Mouse (Mus musculus): ENCODE measurements around the gene Anxa4. TPM values are rescaled to one million over a fixed set of nuclear protein-coding genes. Genes with fewer than 3 reads are reported as not detected.

Anxa4 gene
- polyA plus RNA-seq, 1 experiment: 27.8 TPM

GRCm38 (mm10) chr6:86702577-86702976 is 90.8 kb downstream of the Anxa4 start:
- TF ChIP-seq POLR2A (IDR thresholded peaks at IDR 0.05; ENCODE audit: control insufficient read depth, extremely low read depth, insufficient read depth, low read length, poor library complexity) (no peak), CTCF (IDR thresholded peaks at IDR 0.05; ENCODE audit: borderline replicate concordance, control insufficient read depth, extremely low read depth, insufficient read depth, low read length, poor library complexity) (no peak)
- Histone ChIP-seq H3K36me3 (ENCODE audit: control insufficient read depth, insufficient read depth, low read length) (peaks cover 60% of the 10 kb centered on the region), H3K27me3 (ENCODE audit: control insufficient read depth, insufficient read depth, low read length) (no peaks in the 10 kb centered on the region), H3K4me1 (replicated peaks; ENCODE audit: control insufficient read depth, insufficient read depth, low read length) (no peaks in the 10 kb centered on the region), H3K27ac (ENCODE audit: control insufficient read depth, insufficient read depth, low read length) (no peak overlapping the region), H3K4me3 (ENCODE audit: control insufficient read depth, insufficient read depth, low read length) (no peak overlapping the region)
- 95% methylated on average over 9 of the region's 9 CpGs for WGBS
- DNase-seq: no peak

GRCm38 (mm10) chr6:86697903-86698302 is 95.5 kb downstream of the Anxa4 start:
- no peak for DNase-seq
- WGBS: 46% methylated on average over 6 of the region's 6 CpGs
- no peaks in the 10 kb centered on the region for H3K27me3 ChIP-seq (ENCODE audit: control insufficient read depth, insufficient read depth, low read length)
- H3K36me3 ChIP-seq (ENCODE audit: control insufficient read depth, insufficient read depth, low read length): peaks cover 58% of the 10 kb centered on the region
- TF ChIP-seq POLR2A (IDR thresholded peaks at IDR 0.05; ENCODE audit: control insufficient read depth, extremely low read depth, insufficient read depth, low read length, poor library complexity) (no peak), CTCF (IDR thresholded peaks at IDR 0.05; ENCODE audit: borderline replicate concordance, control insufficient read depth, extremely low read depth, insufficient read depth, low read length, poor library complexity) (no peak)
- no peaks in the 10 kb centered on the region for H3K4me1 ChIP-seq (replicated peaks; ENCODE audit: control insufficient read depth, insufficient read depth, low read length)
- H3K4me3 ChIP-seq (ENCODE audit: control insufficient read depth, insufficient read depth, low read length): no peak overlapping the region
- H3K27ac ChIP-seq (ENCODE audit: control insufficient read depth, insufficient read depth, low read length): no peak overlapping the region

- no peaks in the 10 kb centered on the region for H3K4me1 ChIP-seq (replicated peaks; ENCODE audit: control insufficient read depth, insufficient read depth, low read length)
- peaks cover 50% of the 10 kb centered on the region for H3K36me3 ChIP-seq (ENCODE audit: control insufficient read depth, insufficient read depth, low read length)
- H3K27me3 ChIP-seq (ENCODE audit: control insufficient read depth, insufficient read depth, low read length): no peaks in the 10 kb centered on the region
- WGBS: 93% methylated on average over 10 of the region's 10 CpGs
- TF ChIP-seq POLR2A (IDR thresholded peaks at IDR 0.05; ENCODE audit: control insufficient read depth, extremely low read depth, insufficient read depth, low read length, poor library complexity) (no peak), CTCF (IDR thresholded peaks at IDR 0.05; ENCODE audit: borderline replicate concordance, control insufficient read depth, extremely low read depth, insufficient read depth, low read length, poor library complexity) (no peak)
- DNase-seq: no peak
- H3K4me3 ChIP-seq (ENCODE audit: control insufficient read depth, insufficient read depth, low read length): no peak overlapping the region
- H3K27ac ChIP-seq (ENCODE audit: control insufficient read depth, insufficient read depth, low read length): no peak overlapping the region
Measured at GRCm38 (mm10) chr6:86696213-86696612, 97.2 kb downstream of the Anxa4 start.

- H3K4me3 ChIP-seq (ENCODE audit: control insufficient read depth, insufficient read depth, low read length): no peak overlapping the region
- no peak for TF ChIP-seq POLR2A (IDR thresholded peaks at IDR 0.05; ENCODE audit: control insufficient read depth, extremely low read depth, insufficient read depth, low read length, poor library complexity)
- TF ChIP-seq CTCF (IDR thresholded peaks at IDR 0.05; ENCODE audit: borderline replicate concordance, control insufficient read depth, extremely low read depth, insufficient read depth, low read length, poor library complexity): peak; percentile 25; the same call in 1 of the 2 replicates
- H3K4me1 ChIP-seq (replicated peaks; ENCODE audit: control insufficient read depth, insufficient read depth, low read length): no peaks in the 10 kb centered on the region
- peaks cover 47% of the 10 kb centered on the region for H3K36me3 ChIP-seq (ENCODE audit: control insufficient read depth, insufficient read depth, low read length)
- peak; percentile 67 for DNase-seq
- H3K27ac ChIP-seq (ENCODE audit: control insufficient read depth, insufficient read depth, low read length): no peak overlapping the region
- H3K27me3 ChIP-seq (ENCODE audit: control insufficient read depth, insufficient read depth, low read length): no peaks in the 10 kb centered on the region
Measured at GRCm38 (mm10) chr6:86694465-86694864, 98.9 kb downstream of the Anxa4 start.

- WGBS: 95% methylated on average over 3 of the region's 3 CpGs
- Histone ChIP-seq H3K4me1 (replicated peaks; ENCODE audit: control insufficient read depth, insufficient read depth, low read length) (0 out of 2 replicates have a peak, but pooled peaks cover 1% of the 10 kb centered on the region), H3K4me3 (ENCODE audit: control insufficient read depth, insufficient read depth, low read length) (no peak overlapping the region), H3K27me3 (ENCODE audit: control insufficient read depth, insufficient read depth, low read length) (no peaks in the 10 kb centered on the region), H3K27ac (ENCODE audit: control insufficient read depth, insufficient read depth, low read length) (no peak overlapping the region), H3K36me3 (ENCODE audit: control insufficient read depth, insufficient read depth, low read length) (peaks cover 17% of the 10 kb centered on the region)
- DNase-seq: no peak
- TF ChIP-seq CTCF (IDR thresholded peaks at IDR 0.05; ENCODE audit: borderline replicate concordance, control insufficient read depth, extremely low read depth, insufficient read depth, low read length, poor library complexity): no peak
- no peak for TF ChIP-seq POLR2A (IDR thresholded peaks at IDR 0.05; ENCODE audit: control insufficient read depth, extremely low read depth, insufficient read depth, low read length, poor library complexity)
Measured at GRCm38 (mm10) chr6:86689671-86690070, 103.7 kb downstream of the Anxa4 start.

GRCm38 (mm10) chr6:86686971-86687370 is 106.4 kb downstream of the Anxa4 start:
- Histone ChIP-seq H3K4me3 (ENCODE audit: control insufficient read depth, insufficient read depth, low read length) (no peak overlapping the region), H3K27me3 (ENCODE audit: control insufficient read depth, insufficient read depth, low read length) (no peaks in the 10 kb centered on the region), H3K27ac (ENCODE audit: control insufficient read depth, insufficient read depth, low read length) (no peak overlapping the region), H3K4me1 (replicated peaks; ENCODE audit: control insufficient read depth, insufficient read depth, low read length) (0 out of 2 replicates have a peak, but pooled peaks cover 4% of the 10 kb centered on the region), H3K36me3 (ENCODE audit: control insufficient read depth, insufficient read depth, low read length) (peaks cover 19% of the 10 kb centered on the region)
- DNase-seq: no peak
- no peak for TF ChIP-seq POLR2A (IDR thresholded peaks at IDR 0.05; ENCODE audit: control insufficient read depth, extremely low read depth, insufficient read depth, low read length, poor library complexity)
- no peak for TF ChIP-seq CTCF (IDR thresholded peaks at IDR 0.05; ENCODE audit: borderline replicate concordance, control insufficient read depth, extremely low read depth, insufficient read depth, low read length, poor library complexity)
- WGBS: 89% methylated on average over 1 of the region's 1 CpGs

Other genes starting within 250 kb of the Anxa4 start
- 7.6 and 10.1 TPM in 2 replicates for gene Asprv1, start 165.4 kb downstream of the Anxa4 start, polyA plus RNA-seq (2012; rRNA removed)
- gene Mxd1, start 124.4 kb downstream of the Anxa4 start, polyA plus RNA-seq (2012; rRNA removed): 28.6 and 31.0 TPM in 2 replicates
- 14.0 and 14.5 TPM in 2 replicates for gene Snrnp27, start 109.1 kb downstream of the Anxa4 start, polyA plus RNA-seq (2012; rRNA removed)
- 17.3 and 24.2 TPM in 2 replicates for gene Gmcl1, start 60.2 kb downstream of the Anxa4 start, polyA plus RNA-seq (2012; rRNA removed)
- gene Aak1, start 55.9 kb upstream of the Anxa4 start, polyA plus RNA-seq (2012; rRNA removed): 59.2 and 79.9 TPM in 2 replicates
- 94.7 and 100 TPM in 2 replicates for gene Nfu1, start 215.7 kb upstream of the Anxa4 start, polyA plus RNA-seq (2012; rRNA removed)
- 12.6 and 13.5 TPM in 2 replicates for gene Gfpt1, start 249.3 kb upstream of the Anxa4 start, polyA plus RNA-seq (2012; rRNA removed)

All from thymus, adult 2 months (tissue).